Mouse (Mus musculus): ENCODE data around the gene Tlr11. TPM values are rescaled to one million over a fixed set of nuclear protein-coding genes. Genes with fewer than 3 reads are reported as not detected.

Tlr11 gene
- polyA plus RNA-seq (2014; fragmentation: Illumina TruSeq; extraction: RNeasy Lipid Tissue Mini Kit (QIAGEN cat#74804); ENCODE audit: low read depth, low replicate concordance): 0.53 TPM

DNA sequence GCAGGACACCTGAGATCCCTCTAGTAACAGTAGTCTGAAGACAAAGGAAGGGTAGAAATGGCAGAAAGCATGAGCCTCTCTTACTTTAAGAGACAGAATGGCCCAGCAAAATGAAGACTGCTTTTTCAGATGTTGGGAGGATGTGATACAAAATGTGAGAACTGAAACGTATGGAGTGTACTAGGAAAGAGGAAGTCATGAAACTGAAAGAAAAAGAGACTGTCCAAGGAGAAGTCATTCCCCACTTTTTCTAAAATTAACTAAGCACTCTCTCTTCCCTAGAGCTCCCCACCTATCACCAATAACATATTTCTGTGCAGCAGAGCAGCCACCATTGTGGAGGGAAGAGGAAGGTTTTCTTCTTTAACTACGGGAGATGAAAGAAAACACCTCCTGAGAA, at the start of gene Tlr11:
TSS of gene Tlr11 (plus strand) at position 322 of the 400 bp plus-strand sequence.

GRCm38 (mm10) chr14:50326661-50327060, 31.1 kb upstream of the Tlr11 start, which contains the start of gene Olfr734:
Olfr734 (minus strand) TSS chr14:50326761.

GRCm38 (mm10) chr14:50348796-50349195, 8.9 kb upstream of the Tlr11 start, which contains the start of gene Olfr735:
Olfr735 (minus strand) TSS chr14:50348872.

GRCm38 (mm10) chr14:50380863-50381262, 23.1 kb downstream of the Tlr11 start, which contains the start of gene Olfr736:
Olfr736 (plus strand) TSS chr14:50381163.

GRCm38 (mm10) chr14:50407268-50407667, 49.6 kb downstream of the Tlr11 start, which contains the start of gene Olfr738:
Olfr738 (plus strand) TSS chr14:50407568.

Other genes starting within 250 kb of the Tlr11 start
- not detected for gene Olfr727, start 234.7 kb upstream of the Tlr11 start, polyA plus RNA-seq (2014; fragmentation: Illumina TruSeq; extraction: RNeasy Lipid Tissue Mini Kit (QIAGEN cat#74804); ENCODE audit: low read depth, low replicate concordance)
- not detected for gene Olfr728, start 215.2 kb upstream of the Tlr11 start, polyA plus RNA-seq (2014; fragmentation: Illumina TruSeq; extraction: RNeasy Lipid Tissue Mini Kit (QIAGEN cat#74804); ENCODE audit: low read depth, low replicate concordance)
- gene Olfr729, start 205.0 kb upstream of the Tlr11 start, polyA plus RNA-seq (2014; fragmentation: Illumina TruSeq; extraction: RNeasy Lipid Tissue Mini Kit (QIAGEN cat#74804); ENCODE audit: low read depth, low replicate concordance): not detected
- gene Olfr730, start 169.7 kb upstream of the Tlr11 start, polyA plus RNA-seq (2014; fragmentation: Illumina TruSeq; extraction: RNeasy Lipid Tissue Mini Kit (QIAGEN cat#74804); ENCODE audit: low read depth, low replicate concordance): not detected
- gene Olfr731, start 116.0 kb upstream of the Tlr11 start, polyA plus RNA-seq (2014; fragmentation: Illumina TruSeq; extraction: RNeasy Lipid Tissue Mini Kit (QIAGEN cat#74804); ENCODE audit: low read depth, low replicate concordance): not detected
- not detected for gene Olfr732, start 73.7 kb upstream of the Tlr11 start, polyA plus RNA-seq (2014; fragmentation: Illumina TruSeq; extraction: RNeasy Lipid Tissue Mini Kit (QIAGEN cat#74804); ENCODE audit: low read depth, low replicate concordance)
- not detected for gene Olfr733, start 56.4 kb upstream of the Tlr11 start, polyA plus RNA-seq (2014; fragmentation: Illumina TruSeq; extraction: RNeasy Lipid Tissue Mini Kit (QIAGEN cat#74804); ENCODE audit: low read depth, low replicate concordance)
- gene Olfr734, start 31.2 kb upstream of the Tlr11 start, polyA plus RNA-seq (2014; fragmentation: Illumina TruSeq; extraction: RNeasy Lipid Tissue Mini Kit (QIAGEN cat#74804); ENCODE audit: low read depth, low replicate concordance): not detected
- not detected for gene Olfr735, start 9.0 kb upstream of the Tlr11 start, polyA plus RNA-seq (2014; fragmentation: Illumina TruSeq; extraction: RNeasy Lipid Tissue Mini Kit (QIAGEN cat#74804); ENCODE audit: low read depth, low replicate concordance)
- not detected for gene Olfr736, start 23.2 kb downstream of the Tlr11 start, polyA plus RNA-seq (2014; fragmentation: Illumina TruSeq; extraction: RNeasy Lipid Tissue Mini Kit (QIAGEN cat#74804); ENCODE audit: low read depth, low replicate concordance)
- gene Olfr738, start 49.7 kb downstream of the Tlr11 start, polyA plus RNA-seq (2014; fragmentation: Illumina TruSeq; extraction: RNeasy Lipid Tissue Mini Kit (QIAGEN cat#74804); ENCODE audit: low read depth, low replicate concordance): not detected
- gene Olfr739, start 60.7 kb downstream of the Tlr11 start, polyA plus RNA-seq (2014; fragmentation: Illumina TruSeq; extraction: RNeasy Lipid Tissue Mini Kit (QIAGEN cat#74804); ENCODE audit: low read depth, low replicate concordance): not detected
- gene Olfr740, start 87.6 kb downstream of the Tlr11 start, polyA plus RNA-seq (2014; fragmentation: Illumina TruSeq; extraction: RNeasy Lipid Tissue Mini Kit (QIAGEN cat#74804); ENCODE audit: low read depth, low replicate concordance): not detected
- gene Olfr741, start 114.8 kb downstream of the Tlr11 start, polyA plus RNA-seq (2014; fragmentation: Illumina TruSeq; extraction: RNeasy Lipid Tissue Mini Kit (QIAGEN cat#74804); ENCODE audit: low read depth, low replicate concordance): not detected
- gene Olfr742, start 145.7 kb downstream of the Tlr11 start, polyA plus RNA-seq (2014; fragmentation: Illumina TruSeq; extraction: RNeasy Lipid Tissue Mini Kit (QIAGEN cat#74804); ENCODE audit: low read depth, low replicate concordance): not detected
- not detected for gene Olfr743, start 163.9 kb downstream of the Tlr11 start, polyA plus RNA-seq (2014; fragmentation: Illumina TruSeq; extraction: RNeasy Lipid Tissue Mini Kit (QIAGEN cat#74804); ENCODE audit: low read depth, low replicate concordance)